Mouse (Mus musculus) stomach, postnatal 0 days (tissue): ENCODE measurements at regions not wholly inside any gene's neighbourhood (a gene's known extent, or its start where the extent isn't known, plus 50 kb on each side); places are given as distances from the start of the nearest gene placed in this dataset.

ENCODE experiments used
- ATAC-seq: fragments of 200-750 bp; cut with Nextera tagmentation; 2 replicates; pipeline ENCODE4 v1.8.0; 2017; ENCODE audit not compliant: low FRiP score, low TSS enrichment
- DNase-seq: peaks from one replicate; pipeline ENCODE4 v3.0.0-alpha.2; 2016; ENCODE audit warnings: low spot score
- H3K27ac ChIP-seq: fragments of 300-500 bp; sonication (generic); replicated peaks from 2 replicates; pipeline ENCODE4 v1.5.1; 2014; ENCODE audit warnings: mild to moderate bottlenecking, control low read depth
- H3K27me3 ChIP-seq: fragments of 300-500 bp; sonication (generic); 2 replicates; pipeline ENCODE4 v1.6.1; 2014; ENCODE audit warnings: low read length; ENCODE audit not compliant: control insufficient read depth, insufficient read depth
- H3K36me3 ChIP-seq: fragments of 300-500 bp; sonication (generic); 2 replicates; pipeline ENCODE4 v1.6.1; 2014; ENCODE audit warnings: low read length, mixed read lengths; ENCODE audit not compliant: control insufficient read depth, insufficient read depth
- H3K4me1 ChIP-seq: fragments of 300-500 bp; sonication (generic); replicated peaks from 2 replicates; pipeline ENCODE4 v1.6.1; 2014; ENCODE audit warnings: antibody characterized with exemption; ENCODE audit not compliant: control insufficient read depth, insufficient read depth
- H3K4me2 ChIP-seq: fragments of 300-500 bp; sonication (generic); replicated peaks from 2 replicates; pipeline ENCODE4 v1.6.1; 2014; ENCODE audit warnings: low read depth, mild to moderate bottlenecking, control low read depth, moderate library complexity
- H3K4me3 ChIP-seq: fragments of 300-500 bp; sonication (generic); 2 replicates; pipeline ENCODE4 v1.5.1; 2014; ENCODE audit warnings: low read depth, low read length, control low read depth
- H3K9ac ChIP-seq: fragments of 300-500 bp; sonication (generic); 2 replicates; pipeline ENCODE4 v1.6.1; 2014; ENCODE audit warnings: mild to moderate bottlenecking, low read length, control low read depth, mixed read lengths
- H3K9me3 ChIP-seq: fragments of 300-500 bp; sonication (generic); 2 replicates; pipeline ENCODE4 v1.6.1; 2016; ENCODE audit warnings: low read length; ENCODE audit not compliant: control insufficient read depth
- CTCF ChIP-seq: IDR thresholded peaks from 2 replicates; pipeline ENCODE4 v1.5.1; 2016; ENCODE audit warnings: antibody characterized with exemption, low read depth, mild to moderate bottlenecking, moderate library complexity
- EP300 ChIP-seq: optimal IDR thresholded peaks from 2 replicates; pipeline ENCODE3; 2016; ENCODE audit warnings: antibody characterized with exemption
- WGBS: fragments of 180-500 bp; shearing (Covaris S2); extraction: QIAGEN DNeasy Blood & Tissue Kit; methylation state at CpG from one replicate; pipeline ENCODE4 v1.1.7; 2014; 5-methylcytosine and 5-hydroxymethylcytosine counted together

DNA sequence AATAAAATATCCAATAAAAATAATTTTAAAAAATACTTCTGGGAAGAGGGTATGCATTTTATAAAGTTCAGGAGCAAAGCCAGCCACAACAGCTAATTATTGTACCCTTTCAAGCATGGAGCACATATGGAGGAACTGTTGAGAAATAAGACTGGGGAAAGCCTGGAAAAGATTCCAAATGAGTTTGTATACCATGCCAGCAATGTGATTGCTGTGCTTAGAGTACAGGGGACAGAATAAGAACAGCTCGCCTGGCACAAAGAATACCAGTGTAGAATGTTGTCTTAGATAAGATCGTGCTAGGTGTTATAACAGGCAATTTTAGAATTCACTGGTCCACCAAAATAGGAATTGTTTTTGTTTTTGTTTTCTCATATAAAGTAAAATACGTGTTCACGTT lies 78.6 kb upstream of the Gbe1 start:
- ATAC-seq (no peak), DNase-seq (no peak)
- Histone ChIP-seq H3K27ac (no peak overlapping the region), H3K9ac (no peak overlapping the region), H3K4me1 (no peaks in the 10 kb centered on the region), H3K27me3 (no peaks in the 10 kb centered on the region), H3K36me3 (no peaks in the 10 kb centered on the region), H3K4me3 (no peak overlapping the region), H3K4me2 (no peak overlapping the region), H3K9me3 (no peaks in the 10 kb centered on the region)
- WGBS, result 92% methylated on average over 4 of the region's 4 CpGs
- TF ChIP-seq CTCF (no peak), EP300 (no peak)

DNA sequence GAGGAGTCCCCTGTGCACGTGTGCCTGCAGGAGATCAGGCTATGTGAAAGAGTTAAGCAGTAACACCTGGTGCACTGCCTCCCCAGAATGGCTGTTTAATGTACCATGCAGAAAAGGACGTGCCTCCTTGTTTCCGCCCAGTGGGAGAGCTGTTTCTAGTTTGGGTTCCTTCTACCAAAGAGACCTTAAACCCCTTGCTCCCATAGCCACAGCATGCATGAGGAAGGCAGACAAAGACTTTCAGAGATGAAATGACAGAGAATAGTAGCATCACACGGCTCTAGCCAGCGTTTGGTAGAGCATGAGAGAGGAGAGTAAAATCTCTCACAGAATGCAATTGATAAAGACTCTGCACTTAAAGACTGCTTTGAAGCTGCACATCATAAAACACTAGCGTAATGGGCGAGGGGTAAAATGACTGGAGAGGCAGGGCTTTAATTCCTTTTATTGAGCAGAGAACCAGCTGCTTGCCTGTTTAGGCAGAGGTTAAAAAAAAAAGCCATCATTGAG lies 74.3 kb upstream of the Gbe1 start:
- no peak for TF ChIP-seq EP300
- no peak for TF ChIP-seq CTCF
- Histone ChIP-seq H3K4me1 (no peaks in the 10 kb centered on the region), H3K27ac (no peak overlapping the region), H3K27me3 (no peaks in the 10 kb centered on the region), H3K4me3 (no peak overlapping the region), H3K9ac (no peak overlapping the region), H3K36me3 (no peaks in the 10 kb centered on the region), H3K4me2 (no peak overlapping the region), H3K9me3 (no peaks in the 10 kb centered on the region)
- DNase-seq, result no peak
- WGBS, result 52% methylated on average over 7 of the region's 7 CpGs
- ATAC-seq, result no peak

DNA sequence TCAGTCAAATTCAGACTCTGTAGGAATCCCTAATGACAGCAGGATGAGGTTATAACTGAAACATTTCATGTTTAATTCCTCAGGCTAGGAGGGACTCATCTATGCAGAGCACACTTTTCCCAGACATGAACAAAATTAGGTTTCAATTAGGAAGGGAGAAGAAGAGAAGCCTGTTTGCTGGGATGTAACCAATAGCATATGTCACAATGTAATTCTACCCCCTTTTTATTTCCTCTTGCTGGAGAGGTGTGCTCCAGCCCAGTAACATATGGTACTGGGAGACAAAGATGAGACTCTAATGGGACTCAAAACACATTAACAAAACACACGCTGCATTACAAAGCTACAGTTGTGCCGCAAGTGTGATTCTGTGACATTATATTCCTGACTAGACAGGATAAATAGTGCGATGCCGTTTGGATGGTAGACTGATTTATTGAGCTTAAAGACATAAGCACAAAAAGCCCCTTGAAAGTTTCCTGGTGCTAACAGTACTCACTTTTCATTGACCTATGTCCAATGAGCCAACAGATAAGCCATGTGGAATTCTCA lies 69.5 kb upstream of the Gbe1 start:
- Histone ChIP-seq H3K9ac (no peak overlapping the region), H3K9me3 (no peaks in the 10 kb centered on the region), H3K27ac (no peak overlapping the region), H3K4me3 (no peak overlapping the region), H3K27me3 (no peaks in the 10 kb centered on the region), H3K4me2 (no peak overlapping the region), H3K4me1 (no peaks in the 10 kb centered on the region), H3K36me3 (no peaks in the 10 kb centered on the region)
- ATAC-seq (no peak), DNase-seq (no peak)
- WGBS, result 76% methylated on average over 4 of the region's 4 CpGs
- TF ChIP-seq CTCF, result no peak
- TF ChIP-seq EP300, result no peak

DNA sequence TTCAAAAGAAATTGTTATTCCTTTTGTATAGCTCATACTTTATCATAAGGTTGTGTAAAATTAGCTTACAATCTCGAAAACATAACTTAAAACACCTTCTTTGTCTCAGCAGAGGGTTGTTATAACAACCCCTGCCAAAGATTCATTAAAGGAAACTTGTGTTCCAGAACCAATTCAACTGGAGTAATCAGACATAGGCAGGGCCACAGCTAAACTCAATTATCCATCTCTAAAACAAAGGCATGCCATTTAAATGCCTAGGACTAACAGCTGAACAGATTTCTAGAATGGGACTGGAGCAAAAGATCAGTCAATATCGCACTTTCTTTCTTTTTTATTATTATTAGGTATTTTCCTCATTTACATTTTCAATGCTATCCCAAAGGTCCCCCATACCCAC lies 68.8 kb upstream of the Gbe1 start:
- ATAC-seq (no peak), DNase-seq (no peak)
- TF ChIP-seq CTCF, result no peak
- TF ChIP-seq EP300, result no peak
- Histone ChIP-seq H3K9me3 (no peaks in the 10 kb centered on the region), H3K9ac (no peak overlapping the region), H3K4me3 (no peak overlapping the region), H3K27ac (no peak overlapping the region), H3K36me3 (no peaks in the 10 kb centered on the region), H3K27me3 (no peaks in the 10 kb centered on the region), H3K4me1 (no peaks in the 10 kb centered on the region), H3K4me2 (no peak overlapping the region)
- 79% methylated on average over 2 of the region's 2 CpGs for WGBS

DNA sequence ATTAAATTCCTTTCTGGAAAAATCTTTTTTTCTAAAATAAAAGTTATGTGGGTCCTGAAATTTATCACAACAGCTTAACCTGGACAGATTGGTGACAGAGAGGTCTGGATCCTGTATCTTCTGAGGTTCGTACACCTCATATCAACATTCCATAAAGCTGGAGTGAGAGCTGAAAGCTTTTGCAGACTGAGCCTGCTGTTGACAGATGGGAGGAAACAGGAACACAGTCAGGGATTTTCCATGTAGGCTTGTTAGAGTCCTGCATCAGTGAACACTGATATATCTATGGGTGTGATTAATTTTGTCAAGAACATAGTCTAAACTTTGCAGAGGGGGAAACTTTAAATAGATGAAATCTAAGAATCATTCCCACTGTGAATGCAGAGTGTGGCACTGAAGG lies 54.4 kb upstream of the Gbe1 start:
- DNase-seq (no peak), ATAC-seq (no peak)
- Histone ChIP-seq H3K4me3 (no peak overlapping the region), H3K4me2 (no peak overlapping the region), H3K27ac (no peak overlapping the region), H3K27me3 (no peaks in the 10 kb centered on the region), H3K36me3 (no peaks in the 10 kb centered on the region), H3K9me3 (no peaks in the 10 kb centered on the region), H3K4me1 (no peaks in the 10 kb centered on the region), H3K9ac (no peak overlapping the region)
- no peak for TF ChIP-seq EP300
- TF ChIP-seq CTCF, result no peak
- WGBS, result 48% methylated on average over 1 of the region's 1 CpGs

DNA sequence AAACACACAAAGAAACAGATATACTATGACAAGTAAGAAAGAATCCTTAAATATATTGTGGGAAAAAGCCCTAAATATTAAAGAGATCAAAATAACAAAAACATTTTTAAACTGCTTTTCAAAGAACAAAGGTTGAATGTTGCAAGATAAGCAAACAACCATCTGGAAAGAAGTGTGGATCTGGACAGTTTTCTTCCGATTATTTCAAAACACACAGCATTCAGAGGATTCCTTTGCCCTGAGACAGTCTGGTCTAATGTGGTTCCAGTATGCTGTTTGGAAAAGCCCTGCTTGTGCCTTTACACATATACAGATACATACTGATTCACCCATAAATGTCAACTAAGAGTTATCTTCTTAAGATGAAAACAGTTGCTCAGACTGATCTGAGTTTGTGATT lies 53.6 kb upstream of the Gbe1 start:
- Histone ChIP-seq H3K4me1 (no peaks in the 10 kb centered on the region), H3K27me3 (no peaks in the 10 kb centered on the region), H3K9ac (no peak overlapping the region), H3K36me3 (no peaks in the 10 kb centered on the region), H3K4me3 (no peak overlapping the region), H3K27ac (no peak overlapping the region), H3K9me3 (no peaks in the 10 kb centered on the region), H3K4me2 (no peak overlapping the region)
- TF ChIP-seq CTCF, result no peak
- DNase-seq (no peak), ATAC-seq (no peak)
- WGBS, result 24% methylated on average over 1 of the region's 1 CpGs
